ENCODE assay signal across 8 mouse cellular contexts in genomic region chr3:51560511-51561108, GRCm38 (mm10). TPM values are rescaled to one million over a fixed set of nuclear protein-coding genes. Genes with fewer than 3 reads are reported as not detected.
DNase-seq lines count a peak whose midpoint lies in the region; ATAC-seq lines count a peak whose summit lies in the region.

Setd7 (minus strand) TSS chr3:51560879.

- H3K9ac ChIP-seq in hindbrain, embryonic 13.5 days = peak within 1 kb of the TSS; percentile 97

- ATAC-seq in hindbrain, embryonic 13.5 days (ENCODE audit: low FRiP score) = peak; percentile 88

- under 1% methylated on average over 45 of the region's 48 CpGs for WGBS in hindbrain, embryonic 13.5 days

- H3K27me3 ChIP-seq in hindbrain, embryonic 13.5 days = no peaks in the 10 kb centered on the region

- H3K27ac ChIP-seq in hindbrain, embryonic 13.5 days = peak within 1 kb of the TSS; percentile 97

- H3K4me2 ChIP-seq in hindbrain, embryonic 13.5 days = peak within 1 kb of the TSS; percentile 93

- 0 out of 2 replicates have a peak, but pooled peaks cover 5% of the 10 kb centered on the region for H3K36me3 ChIP-seq in hindbrain, embryonic 13.5 days

- no peaks in the 10 kb centered on the region for H3K9me3 ChIP-seq in hindbrain, embryonic 13.5 days

- H3K4me1 ChIP-seq in hindbrain, embryonic 13.5 days (replicated peaks) = peaks cover 32% of the 10 kb centered on the region

- peak; percentile 86 for DNase-seq in Muller cell, postnatal 12 days (ENCODE audit: inconsistent ontology term)
- peak; percentile 87 for DNase-seq in cerebellum, adult 9-11 months
- DNase-seq in frontal cortex, postnatal 25 days (ENCODE audit: low spot score in 2 of 2) = peak; percentile 57 to 66
- DNase-seq in layer of hippocampus, postnatal 36 days = peak; percentile 81 to 83
- DNase-seq in lung, postnatal 25 days (ENCODE audit: low spot score) = peak; percentile 87
- peak; percentile 80 for DNase-seq in retina, embryonic 14.5 days (ENCODE audit: low spot score)
- peak; percentile 86 to 91 for DNase-seq in thymus, postnatal 36 days

- peak within 1 kb of the TSS; percentile 81 for H3K4me3 ChIP-seq in hindbrain, embryonic 13.5 days

RNA-seq across cellular contexts. Expression of gene Setd7, which starts in this region (rescaled TPM):
- polyA plus RNA-seq in hindbrain, embryonic 13.5 days (2015; fragmentation: Nextera tagmentation; extraction: Ambion mirVana) = 2.8 and 3.9 TPM in 2 replicates
- 100 to 1,000 TPM; 159 to 165 TPM for total RNA-seq in layer of hippocampus, postnatal 36 days (2021)

Comparison
In these comparisons a context has a peak if more than half of its experiments do, and no peak if none do; other contexts are left out.
1. Peak in every context shown above with its lines: DNase-seq, ATAC-seq, H3K4me3 ChIP-seq and H3K27ac ChIP-seq.